Mouse (Mus musculus): ENCODE measurements around the gene Fads2.
"Not testable (repeated sequence)": the region's sequence is repeated elsewhere in the genome, so short reads cannot be mapped to it uniquely, and the experiment has no call there.

The Fads2 gene

DNA sequence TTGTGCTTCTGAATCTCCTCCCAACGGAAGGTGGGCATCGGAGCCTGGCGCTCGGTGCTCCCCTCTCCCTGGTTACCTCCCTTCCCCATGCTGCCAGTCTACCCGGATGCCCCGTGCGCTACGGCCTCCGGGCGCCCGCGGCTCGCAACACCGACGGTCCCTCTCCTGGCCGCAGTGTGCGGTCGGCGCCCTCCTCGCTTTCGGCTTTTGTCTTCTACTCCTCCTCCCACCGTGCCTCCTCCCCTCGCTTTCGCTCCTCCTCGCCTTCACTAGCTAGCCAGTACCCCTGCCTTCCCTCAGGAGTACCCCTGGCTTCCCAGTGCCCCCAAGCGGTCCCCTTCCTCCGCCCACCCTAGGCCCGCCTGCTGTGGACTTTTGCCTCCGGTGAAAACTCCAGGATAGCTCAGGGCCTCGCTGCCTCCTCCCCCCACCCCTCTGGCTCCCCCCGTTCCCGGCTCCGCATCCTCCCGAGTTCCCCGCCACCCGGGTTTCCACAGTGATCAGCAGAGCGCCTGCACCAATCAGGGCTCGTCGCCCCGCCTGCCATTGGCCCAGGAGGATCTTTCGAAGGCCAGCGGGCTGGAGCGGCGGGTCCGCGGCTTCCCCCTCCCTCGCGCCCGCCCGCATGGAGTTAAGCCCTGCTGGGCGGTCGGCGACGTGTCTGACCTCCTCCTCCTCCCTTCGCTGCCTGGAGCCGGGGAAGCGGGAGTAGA is at the start of gene Fads2:
TSS of gene Fads2 (minus strand) at position 406 of the 713 bp plus-strand sequence.
- peak; percentile 87 to 90 for DNase-seq

DNA sequence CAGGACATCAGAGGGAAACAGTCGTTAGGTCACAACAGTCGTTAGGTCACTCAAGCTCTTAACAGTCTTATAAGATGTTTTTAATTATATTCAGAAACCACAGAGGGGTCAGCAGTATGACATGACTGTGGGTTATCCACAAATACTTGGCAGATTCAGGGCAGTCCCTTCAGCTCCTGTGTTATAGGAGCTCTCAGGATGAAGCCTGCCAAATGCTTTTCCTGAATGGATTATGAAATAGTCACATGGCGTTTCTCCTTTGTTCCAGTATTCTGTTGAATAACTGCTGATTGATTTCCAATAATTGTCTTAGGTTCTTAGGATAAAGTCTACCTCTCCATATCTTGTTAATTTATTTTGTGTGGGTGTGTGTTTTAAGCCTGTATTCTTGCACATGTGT is 47.6 kb upstream of the Fads2 start:
- no peak for DNase-seq

DNA sequence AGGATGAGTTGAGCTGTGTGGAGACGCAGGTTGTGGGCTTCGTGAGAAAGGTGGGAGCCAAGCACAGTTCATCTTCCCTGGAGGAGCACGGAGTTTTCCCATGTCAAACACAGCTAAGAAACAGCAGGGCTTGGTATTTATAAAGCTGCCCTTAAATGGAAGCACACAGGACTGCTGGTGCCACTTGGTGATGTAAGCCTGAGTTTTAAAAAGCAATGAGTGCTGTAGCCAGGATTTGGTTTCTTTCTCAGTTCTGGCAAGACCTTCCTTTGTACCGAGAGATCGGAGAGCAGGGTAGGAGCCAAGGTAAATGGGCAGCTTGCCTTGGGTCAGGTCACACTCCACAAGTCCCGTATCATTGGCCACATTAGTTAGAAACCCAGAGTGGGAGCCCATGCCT is 47.0 kb upstream of the Fads2 start:
- peak in 1 of 2 experiments; percentile 31 for DNase-seq

DNA sequence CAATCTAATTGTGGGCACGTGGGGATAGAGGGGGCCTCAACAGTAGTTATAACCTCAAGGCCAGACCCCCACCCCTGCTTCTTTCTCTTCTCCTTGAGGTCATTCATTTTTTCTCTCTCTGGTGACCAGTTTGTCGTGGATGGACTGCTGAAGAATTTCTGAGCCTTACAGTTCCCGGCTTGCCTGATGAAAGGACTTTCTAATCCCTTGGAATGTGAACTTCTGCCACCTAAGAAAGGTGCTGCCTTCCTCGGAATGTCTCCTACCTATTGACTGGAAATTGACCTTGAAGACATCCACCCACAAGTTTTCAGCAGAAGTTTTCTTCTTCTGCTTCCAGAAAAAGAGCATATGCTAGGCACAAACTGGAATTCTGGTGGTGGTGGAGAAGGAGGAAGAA is 42.9 kb upstream of the Fads2 start:
- no peak for DNase-seq

DNA sequence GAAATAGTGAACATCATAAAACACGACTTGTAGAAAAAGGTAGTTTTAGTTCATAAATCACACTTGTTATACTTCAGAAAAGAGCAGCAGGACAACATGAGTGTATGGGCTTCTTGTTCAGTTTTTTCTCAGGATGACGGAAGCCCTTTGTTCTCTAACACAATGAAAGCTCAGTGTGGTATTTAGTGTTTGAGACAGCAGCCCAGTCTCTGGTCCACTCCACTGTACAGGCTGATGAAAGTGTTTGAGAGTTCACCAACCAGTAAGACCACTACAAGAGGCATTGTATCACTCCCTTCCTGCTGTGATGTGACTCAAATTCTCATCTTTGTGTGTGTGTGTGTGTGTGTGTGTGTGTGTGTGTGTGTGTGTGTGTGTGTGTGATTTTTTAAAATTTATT is 42.1 kb upstream of the Fads2 start:
- DNase-seq = no peak

DNA sequence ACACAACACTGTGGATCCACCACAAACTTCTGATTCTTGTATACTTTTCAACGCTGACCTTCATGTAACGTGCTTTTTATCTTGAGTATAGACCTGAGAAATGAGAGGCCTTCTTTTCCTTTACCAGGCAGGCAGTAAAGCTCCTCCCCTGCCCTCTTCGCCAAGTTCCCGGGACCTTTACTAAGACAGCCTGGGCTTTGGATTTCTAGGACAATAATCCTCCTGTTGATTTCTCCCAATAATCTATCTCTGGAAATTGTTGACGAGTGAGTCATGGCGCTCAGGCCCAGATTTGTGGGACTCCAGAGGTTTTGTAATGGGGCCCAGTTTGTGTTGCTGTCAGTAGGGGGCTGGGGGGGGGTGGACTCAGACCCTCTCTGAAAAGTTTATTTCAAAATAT is 38.2 kb upstream of the Fads2 start:
- DNase-seq = no peak

DNA sequence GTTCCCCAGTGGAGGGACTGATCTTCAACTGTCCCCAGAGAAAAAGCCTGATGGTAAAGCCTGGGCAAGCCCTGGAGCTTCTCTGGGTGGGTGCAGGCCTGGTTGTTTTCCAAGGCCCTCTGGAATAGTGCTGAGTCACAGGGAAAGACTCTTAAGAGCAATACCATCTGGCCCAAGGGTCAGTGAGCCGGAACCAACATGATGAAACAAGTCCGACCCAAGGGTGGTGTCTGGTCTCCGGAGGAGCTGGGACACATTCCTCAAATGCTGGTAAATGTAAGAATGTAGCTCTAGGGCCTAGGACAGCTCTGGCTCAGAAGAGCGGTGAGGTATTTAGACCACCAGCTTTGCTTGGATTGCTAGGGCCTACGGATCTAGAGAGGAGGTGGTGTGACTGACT is 35.9 kb upstream of the Fads2 start:
- peak; percentile 35 to 60 for DNase-seq

DNA sequence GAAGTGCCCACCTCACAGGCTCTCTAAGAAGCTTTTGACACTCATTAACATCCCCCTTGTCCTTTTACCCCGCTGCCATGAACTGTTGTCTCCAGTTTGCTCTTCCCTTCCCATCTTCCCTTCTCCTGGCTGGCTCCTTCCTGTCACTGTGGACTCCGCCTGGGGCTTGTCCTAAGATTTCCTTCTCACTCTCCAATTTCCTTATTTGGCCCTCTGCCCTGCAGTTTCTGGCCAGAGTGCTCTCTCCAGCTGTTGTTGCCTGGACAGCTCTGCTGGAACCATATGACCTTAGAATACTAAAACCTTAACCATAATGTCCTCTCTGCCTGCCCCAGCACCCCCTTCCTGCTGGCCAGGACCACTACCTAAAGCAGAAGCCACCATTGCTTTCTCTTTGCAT is 33.1 kb upstream of the Fads2 start:
- DNase-seq = peak; percentile 53 to 68

DNA sequence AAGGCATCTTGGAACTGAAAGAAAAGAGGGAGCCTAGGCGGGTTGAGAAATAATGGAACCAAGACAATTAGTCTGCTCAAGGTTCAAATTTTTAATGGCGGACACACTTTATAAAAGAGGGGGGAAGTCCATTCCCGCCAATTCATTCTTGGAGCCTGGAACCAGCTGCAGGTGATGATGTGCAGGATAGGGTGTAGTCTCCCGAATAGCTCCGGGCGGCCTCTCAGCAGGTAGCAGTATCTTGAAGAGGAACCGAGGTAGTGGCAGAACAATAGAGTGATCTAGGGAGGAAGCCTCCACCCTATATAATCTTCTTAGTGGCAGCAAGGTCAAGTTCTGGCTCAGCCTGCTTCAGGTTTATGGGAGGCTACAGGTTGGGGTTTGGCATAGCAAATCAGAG is 28.0 kb upstream of the Fads2 start:
- DNase-seq = not testable (repeated sequence)

DNA sequence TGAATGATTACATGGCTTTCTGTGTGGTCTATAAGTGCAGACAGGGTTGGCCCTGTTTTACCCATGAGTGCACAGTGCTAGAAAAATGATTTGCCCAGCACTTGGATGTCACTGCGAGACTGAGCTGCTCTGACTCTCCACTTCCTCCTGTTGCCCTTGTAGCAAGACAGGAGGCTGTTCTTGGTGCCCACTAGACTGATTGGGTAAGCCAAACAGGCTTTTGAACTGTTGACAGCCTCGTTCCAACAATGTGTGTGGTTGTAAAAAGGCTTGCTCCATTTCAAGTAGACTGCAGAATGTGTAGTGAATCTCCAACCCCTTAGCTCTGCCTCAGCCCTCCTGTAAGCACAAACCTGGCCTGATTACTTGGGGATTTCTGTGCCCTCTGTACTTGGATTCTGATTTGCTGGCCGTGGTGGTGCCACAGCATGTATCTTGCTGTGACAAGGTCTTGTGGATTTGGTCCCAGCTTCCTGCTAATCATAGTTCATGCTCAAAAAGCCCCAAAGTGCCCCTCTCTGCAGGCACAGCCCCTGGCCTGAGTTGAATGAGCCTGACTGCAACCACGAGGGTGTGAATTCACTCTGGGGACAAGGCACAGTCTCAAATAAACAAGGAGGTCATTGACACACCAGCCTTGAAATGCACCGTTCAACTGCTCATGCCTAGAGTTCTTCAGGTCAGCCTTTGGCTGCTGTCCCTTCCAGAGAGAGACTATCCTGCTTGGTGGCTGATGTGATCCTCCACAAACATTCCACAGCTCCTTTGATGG is 25.1 kb upstream of the Fads2 start:
- DNase-seq = no peak

DNA sequence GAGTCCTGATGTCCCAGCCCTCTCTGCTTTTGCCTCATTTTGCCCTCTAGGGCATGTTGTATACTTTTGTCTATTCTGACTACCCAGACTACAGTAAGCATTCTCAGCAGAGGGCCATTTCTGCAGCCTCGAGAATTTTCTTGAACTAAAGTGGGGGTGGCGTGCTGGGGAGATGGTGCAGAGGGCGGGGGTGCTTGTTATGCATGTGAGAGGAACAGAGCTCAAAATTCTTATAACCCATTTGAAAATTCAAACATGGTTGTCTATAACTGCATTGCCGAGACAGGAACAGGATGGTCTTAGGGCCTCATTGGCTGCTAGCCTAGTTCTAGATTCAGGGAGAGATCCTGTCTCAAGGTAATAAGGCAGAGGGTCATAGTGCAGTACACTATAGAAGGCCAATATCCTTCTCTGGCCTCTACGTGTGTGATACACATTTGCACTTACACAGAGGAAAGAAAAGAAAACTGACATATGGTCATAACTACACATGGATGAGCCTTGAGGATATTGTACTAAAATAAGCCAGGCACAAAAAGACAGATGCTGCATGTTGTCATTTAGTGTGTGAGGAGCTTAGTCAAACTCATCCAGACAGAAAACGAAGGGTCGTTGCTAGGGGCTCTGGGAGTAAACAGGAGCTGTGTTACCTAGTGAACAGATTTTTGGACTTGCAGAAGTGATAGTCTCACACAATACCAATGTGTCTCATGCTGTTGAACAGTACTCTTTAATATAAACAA is 22.5 kb upstream of the Fads2 start:
- no peak for DNase-seq

DNA sequence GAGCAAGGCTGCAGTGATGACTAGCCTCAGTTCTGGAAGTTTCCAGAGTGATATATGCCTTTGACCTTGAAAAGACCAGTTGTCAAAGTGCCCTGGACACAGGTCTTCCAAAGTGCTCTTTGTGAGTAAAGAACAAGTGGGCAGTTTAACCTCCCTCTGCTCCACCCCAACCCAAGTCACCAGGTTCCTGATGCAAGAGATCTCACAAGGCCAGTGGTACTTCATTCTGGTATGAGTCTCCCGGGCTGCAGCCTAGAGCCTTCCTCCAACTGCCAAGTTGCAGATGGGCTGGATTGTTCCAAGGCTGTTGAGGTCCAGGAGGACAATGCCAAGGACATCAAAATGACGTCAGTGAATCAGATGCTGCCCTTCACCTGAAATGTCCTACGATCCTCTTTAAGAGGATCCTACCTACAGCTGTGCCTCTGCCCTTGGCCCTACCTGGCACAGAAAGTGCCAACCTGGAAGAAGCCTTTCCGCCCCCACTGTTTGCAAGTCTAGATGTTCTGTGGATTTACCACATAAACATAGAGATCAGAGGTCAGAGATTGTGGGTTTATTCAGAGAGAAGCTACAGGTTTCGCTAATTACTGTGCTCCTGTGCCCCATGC is 20.6 kb upstream of the Fads2 start:
- DNase-seq = no peak

DNA sequence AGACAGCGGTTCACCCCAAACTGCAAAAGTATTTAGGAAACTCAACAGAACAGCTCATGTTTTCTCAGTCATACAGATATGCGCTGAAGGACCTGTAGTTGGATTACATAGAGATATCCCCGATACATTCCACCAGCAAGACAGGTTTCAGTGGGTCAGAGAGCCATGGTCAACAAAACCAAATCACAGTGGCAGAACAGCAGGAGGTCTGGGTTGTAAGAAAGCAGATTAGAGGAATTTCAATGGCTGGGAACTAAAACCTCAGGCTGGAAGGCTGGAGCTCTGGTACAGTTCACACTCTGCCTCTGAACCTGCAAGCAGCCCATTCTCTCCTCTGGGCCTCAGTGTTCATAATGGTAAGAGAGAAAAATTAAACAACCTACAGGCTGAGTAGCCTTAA is 15.1 kb upstream of the Fads2 start:
- DNase-seq = no peak

DNA sequence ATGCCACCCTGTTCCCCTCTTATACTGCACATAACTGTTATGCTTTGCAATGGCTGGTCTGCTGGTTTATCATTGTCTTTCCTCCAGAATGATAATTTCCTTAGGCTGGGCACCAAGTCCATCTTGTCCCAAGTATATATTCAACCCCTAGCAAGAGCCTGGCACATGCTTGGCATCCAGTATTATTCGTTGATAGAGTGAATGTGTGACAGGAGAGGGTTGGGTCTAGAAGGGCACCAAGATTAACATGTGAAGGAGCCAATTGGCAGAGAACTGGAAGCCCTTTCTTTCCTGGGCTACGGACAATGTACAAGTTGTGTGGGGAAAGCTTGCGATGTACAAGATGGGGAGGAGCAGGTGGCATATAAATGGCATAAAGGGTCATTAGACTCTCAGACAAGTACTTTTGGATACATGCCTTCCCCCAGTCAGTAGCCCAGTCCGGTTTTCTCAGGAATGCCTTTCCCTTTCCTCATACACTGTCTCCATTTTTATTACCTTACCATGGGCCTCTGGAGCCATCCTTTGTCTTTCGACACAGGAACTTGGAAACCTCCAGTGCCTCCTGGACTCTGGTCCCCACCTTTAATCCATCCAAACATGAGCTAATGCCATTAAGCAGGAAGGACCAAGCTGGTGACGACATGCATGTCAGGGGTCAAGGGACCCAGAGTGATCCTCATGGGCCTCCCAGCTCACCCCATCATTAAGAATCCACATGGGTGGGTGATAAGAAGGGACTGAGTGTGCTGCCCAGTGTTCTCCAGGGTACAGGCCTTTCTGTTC is 14.0 kb upstream of the Fads2 start:
- DNase-seq = peak in 1 of 2 experiments; percentile 54

DNA sequence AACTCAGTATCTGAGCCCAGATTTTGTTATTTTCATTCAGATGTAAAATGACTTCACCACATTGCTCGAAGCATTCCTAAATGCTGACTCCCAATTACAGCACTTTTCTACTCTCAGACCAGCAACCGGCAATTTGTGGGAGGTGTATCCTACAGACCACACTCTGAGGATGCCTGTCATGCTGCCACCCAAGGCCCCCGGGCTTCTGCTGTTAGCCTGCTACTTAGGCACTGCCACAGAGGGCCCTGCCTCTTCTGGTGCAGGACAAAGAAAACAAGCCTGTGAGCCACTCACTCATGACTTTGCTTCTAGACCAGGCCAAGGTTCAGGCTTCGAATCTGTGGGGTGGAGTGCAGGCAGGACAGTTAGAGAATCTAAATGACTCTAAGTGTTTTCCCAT is 11.4 kb upstream of the Fads2 start:
- peak in 1 of 2 experiments; percentile 15 for DNase-seq

DNA sequence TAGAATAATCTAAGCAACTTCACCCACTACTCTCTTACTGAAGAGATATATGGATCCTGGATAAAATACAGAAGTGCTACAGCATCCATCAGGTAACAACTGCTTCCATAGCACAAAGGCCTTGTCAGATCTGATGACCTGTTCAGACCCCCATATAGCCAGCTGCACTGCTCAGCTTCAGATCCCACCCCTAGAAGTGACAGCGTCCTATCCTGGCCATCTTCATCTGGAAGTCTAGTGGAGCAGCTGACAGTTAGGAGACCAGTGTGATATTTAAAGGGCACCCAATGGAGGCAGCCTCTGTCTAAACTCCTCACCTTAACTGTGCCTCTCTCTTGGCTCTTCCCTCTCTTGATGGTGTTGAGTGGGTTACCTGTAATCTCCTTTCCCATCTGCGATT is 7.1 kb upstream of the Fads2 start:
- no peak for DNase-seq

DNA sequence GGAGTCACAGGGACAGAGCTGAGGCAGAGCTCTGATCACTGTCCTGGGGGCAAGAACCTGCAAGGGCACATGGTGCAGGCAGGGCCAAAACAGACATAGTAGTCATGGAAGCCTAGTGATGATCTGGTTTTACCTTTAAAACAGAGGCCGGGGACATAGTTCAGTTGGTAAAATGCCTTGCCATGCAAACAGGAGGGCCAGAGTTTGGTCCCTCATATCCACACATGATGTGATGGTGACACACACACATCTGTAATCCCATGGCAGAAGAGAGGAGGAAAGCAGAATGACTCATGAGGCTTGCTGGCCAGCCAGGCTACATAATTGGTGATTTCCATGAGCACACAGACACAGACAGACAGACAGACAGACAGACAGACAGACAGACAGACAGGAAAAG is 6.6 kb upstream of the Fads2 start:
- no peak for DNase-seq

DNA sequence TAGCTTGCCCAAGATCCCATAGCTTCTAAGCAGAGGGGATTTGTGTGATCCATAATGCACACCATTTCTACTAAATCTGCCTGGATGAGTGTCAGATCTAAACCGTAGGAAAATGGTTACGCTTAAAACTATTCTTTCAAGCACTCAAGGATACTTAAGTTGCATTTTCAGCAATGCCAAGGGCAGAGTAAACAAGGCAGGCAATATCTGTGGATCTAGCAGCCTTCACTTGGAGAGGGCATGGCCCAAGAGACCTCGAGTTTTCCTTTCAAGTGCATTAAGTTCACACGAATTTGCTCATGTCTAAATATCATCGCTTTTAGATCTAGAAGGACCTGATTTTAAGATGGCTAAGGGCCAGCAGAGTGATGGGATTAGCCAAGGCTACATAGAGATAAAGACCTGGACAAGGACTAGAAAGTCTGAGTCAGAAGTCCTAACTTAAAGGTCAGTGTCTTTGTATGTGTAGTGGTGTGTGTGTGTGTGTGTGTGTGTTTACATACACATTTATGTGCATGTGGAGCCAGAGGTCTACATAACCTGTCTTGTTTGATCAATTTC is 5.6 kb upstream of the Fads2 start:
- DNase-seq = no peak

DNA sequence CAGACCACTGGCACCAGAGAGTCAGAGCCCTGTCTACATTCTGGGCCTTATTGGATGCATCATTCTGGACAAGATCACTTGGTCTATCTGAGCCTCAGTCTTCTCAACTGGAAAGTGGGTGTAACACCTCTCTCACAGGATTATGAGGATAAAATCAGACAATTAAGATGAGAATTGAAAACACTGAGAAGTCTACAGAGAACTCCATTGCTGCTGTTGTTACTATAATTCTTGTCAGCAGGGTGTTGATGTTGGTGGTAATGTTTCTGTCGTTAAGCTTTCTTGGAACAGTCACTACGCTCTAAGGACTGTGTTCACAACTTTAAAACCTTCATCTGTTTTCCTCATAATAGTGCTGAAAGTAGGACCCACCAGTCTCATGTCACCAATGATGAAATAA is 5.1 kb upstream of the Fads2 start:
- no peak for DNase-seq

DNA sequence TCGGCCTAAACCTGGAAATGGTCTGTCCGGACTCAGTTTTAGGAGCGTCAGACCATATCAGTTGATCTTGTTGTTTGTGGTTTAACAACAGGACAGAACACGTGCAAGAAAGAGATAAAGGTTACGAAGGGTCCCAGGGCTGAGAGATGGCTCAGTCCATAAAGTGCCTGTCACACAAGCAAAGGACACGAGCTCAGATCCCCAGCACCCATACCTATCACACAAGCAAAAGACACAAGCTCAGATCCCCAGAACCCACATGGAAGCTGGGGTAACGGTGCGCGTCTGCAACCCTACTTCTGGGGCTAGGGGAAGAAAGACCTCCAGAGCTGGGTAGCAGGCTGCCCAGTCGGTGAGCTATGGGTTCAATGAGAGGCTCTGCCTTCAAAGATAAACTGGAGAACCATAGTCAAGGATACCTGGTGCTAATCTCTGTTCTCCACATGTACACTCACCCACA is 3.5 kb upstream of the Fads2 start:
- no peak for DNase-seq

DNA sequence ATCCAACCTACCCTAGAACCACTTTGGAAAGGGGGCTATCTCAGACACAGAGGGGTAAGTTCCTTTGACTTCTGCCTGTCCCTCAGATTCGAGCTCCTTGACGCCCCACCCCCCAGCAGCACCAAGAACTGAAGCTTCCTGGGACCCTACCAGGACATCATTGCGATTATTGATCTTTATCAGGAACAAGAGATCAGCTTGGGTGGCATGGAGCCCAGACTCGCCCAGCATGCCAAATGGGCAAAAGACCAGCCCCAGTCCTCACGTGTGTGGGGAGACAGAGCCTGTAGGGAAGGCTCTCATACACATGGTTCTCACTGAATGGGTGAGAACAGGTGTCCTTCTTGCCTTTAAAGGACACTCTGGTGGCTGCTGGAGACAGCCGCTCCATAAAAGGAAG is 2.7 kb upstream of the Fads2 start:
- DNase-seq = no peak

DNA sequence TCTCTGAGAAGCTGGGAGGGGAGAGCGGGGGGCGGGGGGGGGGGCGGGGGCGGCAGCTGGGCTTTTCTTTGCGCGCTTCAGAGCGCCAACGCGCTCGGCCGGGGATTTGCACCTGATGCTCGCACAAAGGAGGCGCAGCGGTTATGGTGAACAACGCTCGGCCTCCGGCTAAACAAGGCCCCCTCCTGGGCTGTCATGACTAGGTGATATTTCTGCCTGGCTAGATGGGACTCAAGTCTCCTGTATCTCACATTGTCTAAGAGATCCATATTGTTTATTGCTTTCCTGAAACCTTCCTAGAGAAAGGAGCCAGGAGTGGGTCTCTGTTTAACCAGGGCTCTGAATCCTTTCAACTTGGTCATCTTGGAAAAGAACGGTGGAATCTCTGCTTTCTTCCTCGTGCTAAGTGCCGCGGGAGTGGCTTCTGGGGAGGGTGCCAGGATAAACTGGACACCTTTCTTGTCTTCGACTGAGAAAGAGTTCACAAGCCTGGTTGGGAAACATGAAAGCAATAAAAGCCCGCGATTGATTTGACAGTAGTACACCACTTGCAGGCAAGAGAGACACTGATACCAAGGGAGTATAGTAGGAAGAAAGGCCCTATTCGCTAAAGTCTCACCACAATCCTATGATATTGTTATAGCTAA is 631 bp upstream of the Fads2 start:
- DNase-seq = no peak

Measured in kidney, adult 8-10 months (tissue).